Mouse (Mus musculus) bone marrow, adult 2 months (tissue): ENCODE results near the gene Erg28.

ENCODE experiments used
- CTCF ChIP-seq: fragments of 200-500 bp; IDR thresholded peaks from 2 replicates; pipeline ENCODE4 v1.5.1; 2011; ENCODE audit warnings: low read length, control low read depth; ENCODE audit not compliant: control insufficient read depth, insufficient read depth
- POLR2A ChIP-seq: fragments of 200-500 bp; IDR thresholded peaks from 2 replicates; pipeline ENCODE4 v1.6.1; 2011; ENCODE audit warnings: low read depth, mild to moderate bottlenecking, control low read depth, low read length, borderline replicate concordance; ENCODE audit not compliant: control insufficient read depth

DNA sequence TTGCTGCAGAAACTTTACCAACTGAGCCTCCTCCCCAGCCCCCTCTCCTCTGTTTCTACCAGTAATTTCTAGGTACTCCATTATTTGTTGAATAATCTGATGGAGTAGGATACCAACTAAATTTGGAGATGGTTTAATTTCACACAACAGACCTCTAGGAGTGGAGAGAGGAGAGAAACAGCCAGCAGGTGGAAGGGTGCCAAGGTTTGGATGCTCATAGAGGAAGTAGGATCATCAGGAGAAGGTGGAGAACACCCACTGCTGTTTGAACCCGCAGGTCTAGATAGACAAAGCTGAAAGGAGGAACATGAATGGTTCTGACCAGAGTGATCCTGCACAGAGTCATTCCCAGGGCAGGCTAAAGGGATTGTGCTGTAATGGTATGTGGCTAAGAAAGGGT, 28.8 kb downstream of the Erg28 start:
- TF ChIP-seq CTCF (no peak), POLR2A (no peak)
